Mouse (Mus musculus): Measurements from ENCODE around the gene Dedd. TPM values are rescaled to one million over a fixed set of nuclear protein-coding genes. Genes with fewer than 3 reads are reported as not detected.
"Not testable (repeated sequence)": the region's sequence is repeated elsewhere in the genome, so short reads cannot be mapped to it uniquely, and the experiment has no call there.

Dedd gene
- total and polyA plus RNA-seq, 2 experiments: 14.7 to 28.3 TPM

- H3K9ac ChIP-seq (ENCODE audit: low read depth, low read length): no peak overlapping the region
- H3K27ac ChIP-seq (replicated peaks; ENCODE audit: insufficient read depth, low read depth, low read length): no peak overlapping the region
- peaks cover 6% of the 10 kb centered on the region; the same call in 1 of the 2 replicates for H3K79me2 ChIP-seq (ENCODE audit: control insufficient read depth, insufficient read depth, low read length)
- no peaks in the 10 kb centered on the region for H3K27me3 ChIP-seq (ENCODE audit: control insufficient read depth, insufficient read depth, low read length)
- H3K4me3 ChIP-seq (ENCODE audit: insufficient read depth, low read depth, low read length): peak overlapping the region; percentile 84
- H3K4me1 ChIP-seq (ENCODE audit: control insufficient read depth, insufficient read depth, low read length): no peaks in the 10 kb centered on the region
- TF ChIP-seq POLR2A (IDR thresholded peaks at IDR 0.05; ENCODE audit: extremely low read depth, insufficient read depth, low read length) (no peak), CTCF (IDR thresholded peaks at IDR 0.05; ENCODE audit: low read depth, low read length) (no peak)
- DNase-seq (ENCODE audit: extremely low read depth, low read depth, low spot score): no peak
- 11% methylated on average over 3 of the region's 3 CpGs for WGBS
- H3K36me3 ChIP-seq (ENCODE audit: control insufficient read depth, insufficient read depth, low read length): no peaks in the 10 kb centered on the region
These were observed 33.9 kb upstream of the Dedd start for GRCm38 (mm10) chr1:171295063-171295402.

- Histone ChIP-seq H3K27ac (replicated peaks; ENCODE audit: insufficient read depth, low read depth, low read length) (no peak overlapping the region), H3K27me3 (ENCODE audit: control insufficient read depth, insufficient read depth, low read length) (no peaks in the 10 kb centered on the region), H3K4me1 (ENCODE audit: control insufficient read depth, insufficient read depth, low read length) (no peaks in the 10 kb centered on the region), H3K9ac (ENCODE audit: low read depth, low read length) (no peak overlapping the region), H3K36me3 (ENCODE audit: control insufficient read depth, insufficient read depth, low read length) (no peaks in the 10 kb centered on the region), H3K79me2 (ENCODE audit: control insufficient read depth, insufficient read depth, low read length) (no peaks in the 10 kb centered on the region), H3K4me3 (ENCODE audit: insufficient read depth, low read depth, low read length) (no peak overlapping the region)
- TF ChIP-seq POLR2A (IDR thresholded peaks at IDR 0.05; ENCODE audit: extremely low read depth, insufficient read depth, low read length): no peak
- TF ChIP-seq CTCF (IDR thresholded peaks at IDR 0.05; ENCODE audit: low read depth, low read length): no peak
- no peak for DNase-seq (ENCODE audit: extremely low read depth, low read depth, low spot score)
- 72% methylated on average over 3 of the region's 3 CpGs for WGBS
These were observed 30.7 kb upstream of the Dedd start for GRCm38 (mm10) chr1:171298226-171298625.

GRCm38 (mm10) chr1:171306157-171306556 lies 22.8 kb upstream of the Dedd start:
- H3K36me3 ChIP-seq (ENCODE audit: control insufficient read depth, insufficient read depth, low read length); H3K9ac ChIP-seq (ENCODE audit: low read depth, low read length); DNase-seq (ENCODE audit: extremely low read depth, low read depth, low spot score); H3K27me3 ChIP-seq (ENCODE audit: control insufficient read depth, insufficient read depth, low read length); H3K4me1 ChIP-seq (ENCODE audit: control insufficient read depth, insufficient read depth, low read length); H3K27ac ChIP-seq (replicated peaks; ENCODE audit: insufficient read depth, low read depth, low read length); H3K4me3 ChIP-seq (ENCODE audit: insufficient read depth, low read depth, low read length); H3K79me2 ChIP-seq (ENCODE audit: control insufficient read depth, insufficient read depth, low read length): not testable (repeated sequence)
- 70% methylated on average over 5 of the region's 5 CpGs for WGBS

GRCm38 (mm10) chr1:171309321-171309720 lies 19.6 kb upstream of the Dedd start:
- no peaks in the 10 kb centered on the region for H3K36me3 ChIP-seq (ENCODE audit: control insufficient read depth, insufficient read depth, low read length)
- WGBS: 45% methylated on average over 2 of the region's 2 CpGs
- TF ChIP-seq CTCF (IDR thresholded peaks at IDR 0.05; ENCODE audit: low read depth, low read length) (no peak), POLR2A (IDR thresholded peaks at IDR 0.05; ENCODE audit: extremely low read depth, insufficient read depth, low read length) (no peak)
- H3K79me2 ChIP-seq (ENCODE audit: control insufficient read depth, insufficient read depth, low read length): no peaks in the 10 kb centered on the region
- no peak for DNase-seq (ENCODE audit: extremely low read depth, low read depth, low spot score)
- H3K27me3 ChIP-seq (ENCODE audit: control insufficient read depth, insufficient read depth, low read length): no peaks in the 10 kb centered on the region
- H3K4me1 ChIP-seq (ENCODE audit: control insufficient read depth, insufficient read depth, low read length): no peaks in the 10 kb centered on the region
- H3K4me3 ChIP-seq (ENCODE audit: insufficient read depth, low read depth, low read length): no peak overlapping the region
- no peak overlapping the region for H3K27ac ChIP-seq (replicated peaks; ENCODE audit: insufficient read depth, low read depth, low read length)
- H3K9ac ChIP-seq (ENCODE audit: low read depth, low read length): no peak overlapping the region

- H3K36me3 ChIP-seq (ENCODE audit: control insufficient read depth, insufficient read depth, low read length): no peaks in the 10 kb centered on the region
- DNase-seq (ENCODE audit: extremely low read depth, low read depth, low spot score): no peak
- no peak overlapping the region for H3K4me3 ChIP-seq (ENCODE audit: insufficient read depth, low read depth, low read length)
- WGBS: 27% methylated on average over 7 of the region's 7 CpGs
- no peaks in the 10 kb centered on the region for H3K27me3 ChIP-seq (ENCODE audit: control insufficient read depth, insufficient read depth, low read length)
- no peaks in the 10 kb centered on the region for H3K79me2 ChIP-seq (ENCODE audit: control insufficient read depth, insufficient read depth, low read length)
- TF ChIP-seq POLR2A (IDR thresholded peaks at IDR 0.05; ENCODE audit: extremely low read depth, insufficient read depth, low read length) (no peak), CTCF (IDR thresholded peaks at IDR 0.05; ENCODE audit: low read depth, low read length) (no peak)
- no peak overlapping the region for H3K9ac ChIP-seq (ENCODE audit: low read depth, low read length)
- H3K27ac ChIP-seq (replicated peaks; ENCODE audit: insufficient read depth, low read depth, low read length): no peak overlapping the region
- no peaks in the 10 kb centered on the region for H3K4me1 ChIP-seq (ENCODE audit: control insufficient read depth, insufficient read depth, low read length)
These were observed 9.2 kb upstream of the Dedd start for GRCm38 (mm10) chr1:171319748-171320147.

- DNase-seq (ENCODE audit: extremely low read depth, low read depth, low spot score): no peak
- 24% methylated on average over 5 of the region's 5 CpGs for WGBS
- TF ChIP-seq CTCF (IDR thresholded peaks at IDR 0.05; ENCODE audit: low read depth, low read length): no peak
- TF ChIP-seq POLR2A (IDR thresholded peaks at IDR 0.05; ENCODE audit: extremely low read depth, insufficient read depth, low read length): no peak
- Histone ChIP-seq H3K27me3 (ENCODE audit: control insufficient read depth, insufficient read depth, low read length) (no peaks in the 10 kb centered on the region), H3K79me2 (ENCODE audit: control insufficient read depth, insufficient read depth, low read length) (no peaks in the 10 kb centered on the region), H3K27ac (replicated peaks; ENCODE audit: insufficient read depth, low read depth, low read length) (no peak overlapping the region), H3K4me1 (ENCODE audit: control insufficient read depth, insufficient read depth, low read length) (no peaks in the 10 kb centered on the region), H3K4me3 (ENCODE audit: insufficient read depth, low read depth, low read length) (no peak overlapping the region), H3K9ac (ENCODE audit: low read depth, low read length) (no peak overlapping the region), H3K36me3 (ENCODE audit: control insufficient read depth, insufficient read depth, low read length) (no peaks in the 10 kb centered on the region)
These were observed 8.8 kb upstream of the Dedd start for GRCm38 (mm10) chr1:171320151-171320550.
